Mouse (Mus musculus) cerebellum, adult 2 months (tissue): ENCODE results near the gene Crybb2. TPM values are rescaled to one million over a fixed set of nuclear protein-coding genes. Genes with fewer than 3 reads are reported as not detected.

Experiments
- DNase-seq, 2 experiments: peaks; one replicate each; pipeline ENCODE4 v3.0.0; 2021
- H3K27ac ChIP-seq: fragments of 200-500 bp; 2 replicates; pipeline ENCODE4 v1.5.1; 2012; ENCODE audit warnings: low read length, control low read depth, inconsistent platforms; ENCODE audit not compliant: insufficient read depth
- H3K27me3 ChIP-seq: fragments of 200-500 bp; 2 replicates; pipeline ENCODE4 v1.6.1; 2012; ENCODE audit warnings: inconsistent platforms, mild to moderate bottlenecking, low read length, moderate library complexity; ENCODE audit not compliant: control insufficient read depth, insufficient read depth
- H3K4me1 ChIP-seq: fragments of 200-500 bp; 2 replicates; pipeline ENCODE4 v1.6.1; 2011; ENCODE audit warnings: low read length; ENCODE audit not compliant: control insufficient read depth, insufficient read depth
- H3K4me3 ChIP-seq: fragments of 200-500 bp; replicated peaks from 2 replicates; pipeline ENCODE3; 2011; ENCODE audit warnings: mild to moderate bottlenecking, low read depth, low read length, control low read depth; ENCODE audit not compliant: insufficient read depth
- CTCF ChIP-seq: fragments of 200-500 bp; IDR thresholded peaks from 2 replicates; pipeline ENCODE4 v1.5.1; 2011; ENCODE audit warnings: low read depth, mild to moderate bottlenecking, control low read depth, low read length, moderate library complexity, borderline replicate concordance; ENCODE audit not compliant: insufficient read depth
- POLR2A ChIP-seq: fragments of 200-500 bp; IDR thresholded peaks from 2 replicates; pipeline ENCODE4 v1.6.1; 2011; ENCODE audit warnings: low read length, control low read depth, borderline replicate concordance; ENCODE audit not compliant: insufficient read depth
- WGBS: fragments of 180-500 bp; shearing (Covaris S2); methylation state at CpG from one replicate; pipeline ENCODE4 v1.1.7; 2018; 5-methylcytosine and 5-hydroxymethylcytosine counted together
- polyA plus RNA-seq: library from polyadenylated mRNA; depleted of rRNA; stranded (reverse); fragments of >200 nt; gene quantifications from 2 replicates; pipeline ENCODE4 v1.2.3, GENCODE M21; 2012

The Crybb2 gene
- polyA plus RNA-seq, 1 experiment, result not detected

- 43% methylated on average over 21 of the region's 21 CpGs for WGBS
- H3K27ac ChIP-seq, result no peak overlapping the region
- TF ChIP-seq POLR2A (no peak), CTCF (peak; percentile 65)
- no peak overlapping the region for H3K4me3 ChIP-seq
- no peaks in the 10 kb centered on the region for H3K27me3 ChIP-seq
- peak; percentile 39 to 51 for DNase-seq
- peaks cover 28% of the 10 kb centered on the region for H3K4me1 ChIP-seq
Measured at GRCm38 (mm10) chr5:113079783-113080182, 9.9 kb upstream of the Crybb2 start.

DNA sequence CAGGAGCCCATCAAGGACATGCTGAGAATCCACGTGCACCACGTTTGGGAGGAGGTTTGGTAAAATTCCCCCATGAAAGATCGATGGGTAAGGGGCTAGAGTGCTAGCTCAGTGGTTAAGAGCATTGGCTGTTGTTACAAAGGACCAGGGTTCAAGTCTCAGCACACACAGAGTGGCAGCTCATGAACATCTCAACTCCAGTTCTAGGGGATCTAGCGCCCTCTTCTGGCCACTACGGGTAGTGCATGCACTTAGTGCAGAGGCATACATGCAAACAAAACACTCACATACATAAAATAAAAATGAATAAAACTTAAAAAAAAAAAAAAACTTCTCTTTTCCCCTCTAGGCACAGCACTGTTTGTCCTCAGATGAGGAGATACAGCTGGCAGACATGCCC, 8.8 kb upstream of the Crybb2 start:
- H3K27me3 ChIP-seq, result no peaks in the 10 kb centered on the region
- TF ChIP-seq CTCF, result peak; percentile 55
- no peak for TF ChIP-seq POLR2A
- no peak overlapping the region for H3K4me3 ChIP-seq
- no peak overlapping the region for H3K27ac ChIP-seq
- 55% methylated on average over 5 of the region's 5 CpGs for WGBS
- DNase-seq, result no peak
- H3K4me1 ChIP-seq, result peaks cover 33% of the 10 kb centered on the region

DNA sequence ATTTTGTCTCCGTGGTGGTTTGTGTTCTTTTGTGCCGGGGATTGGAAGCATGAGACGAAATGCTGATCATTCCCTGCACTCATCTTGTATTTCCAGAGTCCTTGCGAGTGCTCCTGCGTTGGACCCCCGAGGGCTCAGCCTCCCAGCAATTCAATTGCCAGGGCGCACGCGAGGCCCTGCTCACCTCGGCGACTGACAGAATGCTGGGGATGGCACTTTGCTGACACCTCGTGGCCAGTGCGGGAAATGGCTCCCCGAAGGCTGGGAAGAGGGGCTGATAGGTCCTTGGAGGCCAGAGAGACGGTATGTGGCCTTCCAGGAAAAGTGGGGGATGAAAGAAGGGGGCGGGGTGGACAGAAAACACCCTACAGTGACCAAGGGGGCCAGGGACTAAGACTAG, 15.6 kb downstream of the Crybb2 start:
- DNase-seq, result peak; percentile 79 to 91
- WGBS, result 10% methylated on average over 16 of the region's 16 CpGs
- no peaks in the 10 kb centered on the region for H3K27me3 ChIP-seq
- peaks cover 16% of the 10 kb centered on the region for H3K4me1 ChIP-seq
- TF ChIP-seq POLR2A (no peak), CTCF (peak; percentile 99)
- no peak overlapping the region for H3K27ac ChIP-seq
- H3K4me3 ChIP-seq, result no peak overlapping the region

- WGBS, result 29% methylated on average over 7 of the region's 7 CpGs
- H3K4me3 ChIP-seq, result no peak overlapping the region
- no peak for TF ChIP-seq CTCF
- no peak for TF ChIP-seq POLR2A
- H3K27ac ChIP-seq, result no peak overlapping the region
- peaks cover 18% of the 10 kb centered on the region for H3K4me1 ChIP-seq
- DNase-seq, result no peak
- H3K27me3 ChIP-seq, result no peaks in the 10 kb centered on the region
Measured at GRCm38 (mm10) chr5:113050581-113051185, 19.2 kb downstream of the Crybb2 start.

- no peak for DNase-seq
- Histone ChIP-seq H3K27ac (no peak overlapping the region), H3K27me3 (no peaks in the 10 kb centered on the region), H3K4me1 (peaks cover 23% of the 10 kb centered on the region), H3K4me3 (no peak overlapping the region)
- TF ChIP-seq POLR2A (no peak), CTCF (no peak)
Measured at GRCm38 (mm10) chr5:113049876-113050275, 20.0 kb downstream of the Crybb2 start.

GRCm38 (mm10) chr5:113045511-113046273, 24.2 kb downstream of the Crybb2 start:
- DNase-seq, result no peak
- Histone ChIP-seq H3K4me3 (no peak overlapping the region), H3K27me3 (no peaks in the 10 kb centered on the region), H3K4me1 (peaks cover 46% of the 10 kb centered on the region), H3K27ac (no peak overlapping the region)
- 69% methylated on average over 10 of the region's 10 CpGs for WGBS
- no peak for TF ChIP-seq POLR2A
- TF ChIP-seq CTCF, result no peak

DNA sequence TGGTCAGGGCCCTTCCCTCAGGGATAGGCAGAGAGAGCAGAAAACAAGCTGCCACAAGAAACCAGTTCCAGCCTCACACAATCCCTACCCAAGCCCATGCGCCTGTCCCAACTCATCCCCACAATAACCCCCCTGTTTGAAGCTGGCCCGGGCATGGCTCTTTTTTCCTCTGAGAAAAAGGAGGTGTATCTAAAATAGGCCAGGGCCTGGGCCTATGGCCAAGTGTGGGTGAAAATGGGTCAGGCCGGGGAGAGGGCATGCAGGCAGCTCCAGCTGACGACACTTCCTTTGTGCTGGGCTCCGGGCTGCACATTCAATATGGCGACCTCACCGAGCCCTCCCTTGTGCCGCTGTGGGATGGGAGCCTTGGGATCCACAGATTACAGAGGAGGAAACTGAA, 26.4 kb downstream of the Crybb2 start:
- peaks cover 42% of the 10 kb centered on the region for H3K4me1 ChIP-seq
- no peak for TF ChIP-seq POLR2A
- TF ChIP-seq CTCF, result no peak
- DNase-seq, result peak; percentile 92 to 96
- peak overlapping the region; percentile 96 for H3K27ac ChIP-seq
- H3K4me3 ChIP-seq, result no peak overlapping the region
- 4% methylated on average over 8 of the region's 8 CpGs for WGBS
- H3K27me3 ChIP-seq, result no peaks in the 10 kb centered on the region

- H3K4me1 ChIP-seq, result peaks cover 44% of the 10 kb centered on the region
- no peaks in the 10 kb centered on the region for H3K27me3 ChIP-seq
- DNase-seq, result peak; percentile 95 to 98
- no peak overlapping the region for H3K4me3 ChIP-seq
- no peak for TF ChIP-seq POLR2A
- no peak for TF ChIP-seq CTCF
- 2% methylated on average over 5 of the region's 5 CpGs for WGBS
- H3K27ac ChIP-seq, result peak overlapping the region; percentile 90
Measured at GRCm38 (mm10) chr5:113041567-113042071, 28.3 kb downstream of the Crybb2 start.
